Mouse (Mus musculus) small intestine, adult 2 months (tissue): ENCODE results near the gene Edn3.

Experiments
- CTCF ChIP-seq: fragments of 200-500 bp; IDR thresholded peaks from 2 replicates; pipeline ENCODE4 v1.5.1; 2012; ENCODE audit warnings: low read depth, mild to moderate bottlenecking, control low read depth, inconsistent platforms, low read length, moderate library complexity, mixed read lengths; ENCODE audit not compliant: insufficient replicate concordance, insufficient read length; ENCODE audit errors: extremely low read depth
- POLR2A ChIP-seq: fragments of 200-500 bp; IDR thresholded peaks from 2 replicates; pipeline ENCODE4 v1.6.1; 2012; ENCODE audit warnings: low read depth, mild to moderate bottlenecking, control low read depth, inconsistent platforms, low read length, moderate library complexity

DNA sequence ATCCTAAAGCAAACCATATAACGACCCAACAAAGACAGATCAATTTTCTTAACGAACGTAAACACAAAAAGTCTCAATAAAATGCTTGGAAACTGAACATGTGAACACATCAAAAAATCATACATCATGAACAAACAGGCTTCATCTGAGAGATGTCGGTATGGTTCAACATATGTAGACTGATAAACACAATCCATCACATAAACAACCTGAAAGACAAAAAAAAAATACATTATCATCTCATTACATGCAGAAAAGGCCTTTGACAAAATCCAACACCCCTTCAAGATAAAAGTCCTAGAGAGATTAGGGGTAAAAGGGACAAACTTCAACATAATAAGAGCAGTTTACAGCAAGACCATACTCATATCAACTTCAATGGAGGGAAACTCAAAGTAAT lies 42.6 kb upstream of the Edn3 start:
- TF ChIP-seq POLR2A, result no peak
- TF ChIP-seq CTCF, result no peak
